Mouse (Mus musculus): Measurements from ENCODE around the gene Prkcz.

Prkcz gene

GRCm38 (mm10) chr4:155217241-155218103, 143.7 kb downstream of the Prkcz start:
- DNase-seq = peak; percentile 48

GRCm38 (mm10) chr4:155215773-155216630, 145.2 kb downstream of the Prkcz start:
- DNase-seq = no peak

- DNase-seq = no peak
Measured at GRCm38 (mm10) chr4:155215203-155215602, 146.0 kb downstream of the Prkcz start.

- no peak for DNase-seq
Measured at GRCm38 (mm10) chr4:155214793-155215192, 146.4 kb downstream of the Prkcz start.

GRCm38 (mm10) chr4:155214188-155214587, 147.0 kb downstream of the Prkcz start:
- DNase-seq = no peak

GRCm38 (mm10) chr4:155213752-155214054, 147.5 kb downstream of the Prkcz start:
- no peak for DNase-seq

GRCm38 (mm10) chr4:155213052-155213751, 148.0 kb downstream of the Prkcz start:
- DNase-seq = no peak
